Mouse (Mus musculus): ENCODE data around the gene Stk40. TPM values are rescaled to one million over a fixed set of nuclear protein-coding genes. Genes with fewer than 3 reads are reported as not detected.
A peak's percentile ranks its signal among the peaks of the same experiment; 100 is the strongest.
"Not testable (repeated sequence)": the region's sequence is repeated elsewhere in the genome, so short reads cannot be mapped to it uniquely, and the experiment has no call there.

Gene Stk40
- polyA plus RNA-seq, 1 experiment from 2014 or later = 22.7 TPM

DNA sequence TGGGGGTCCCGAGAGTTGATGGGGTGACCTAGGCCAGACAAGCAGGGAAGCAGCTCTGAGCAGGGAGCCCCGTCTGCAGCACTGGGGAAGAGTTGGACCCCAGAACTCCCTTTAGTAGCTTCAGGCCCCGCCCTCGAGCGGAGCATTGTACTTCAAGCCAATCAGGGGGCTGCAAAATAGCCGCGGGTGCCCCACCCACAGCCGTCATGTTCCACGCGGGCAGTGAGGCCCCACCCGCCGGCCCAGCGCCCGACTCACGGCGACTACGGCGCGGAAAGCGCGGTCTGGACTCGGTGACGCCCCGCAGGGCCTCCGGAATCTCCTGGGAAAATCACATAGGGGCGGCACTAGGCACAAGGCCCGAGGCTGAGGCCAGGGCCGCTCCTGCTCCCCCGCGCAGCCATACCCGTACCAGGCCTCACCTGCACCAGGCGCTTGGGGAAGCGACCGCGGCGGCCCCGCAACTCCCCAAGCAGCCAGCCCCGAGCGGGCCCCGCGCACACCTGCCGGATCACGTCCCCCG, 58.8 kb downstream of the Stk40 start:
- no peaks in the 10 kb centered on the region for H3K27me3 ChIP-seq (ENCODE audit: control insufficient read depth, insufficient read depth, low read length)
- ATAC-seq (replicated peaks; ENCODE audit: insufficient number of reproducible peaks, low FRiP score, low TSS enrichment, low read depth) (peak; percentile 84), DNase-seq (ENCODE audit: low spot score) (peak; percentile 86)
- H3K9me3 ChIP-seq (replicated peaks; ENCODE audit: control insufficient read depth, low read length) = no peaks in the 10 kb centered on the region
- H3K36me3 ChIP-seq (replicated peaks; ENCODE audit: control insufficient read depth, insufficient read depth, low read depth, low read length) = peaks cover 5% of the 10 kb centered on the region
- peak overlapping the region; percentile 99 for H3K4me2 ChIP-seq (ENCODE audit: low read depth, low read length)
- H3K4me3 ChIP-seq (ENCODE audit: low read depth, low read length) = peak overlapping the region; percentile 61
- peak overlapping the region; percentile 78 for H3K9ac ChIP-seq (replicated peaks; ENCODE audit: low read length)
- no peaks in the 10 kb centered on the region; the same call in 1 of the 2 replicates for H3K4me1 ChIP-seq (ENCODE audit: control insufficient read depth, insufficient read depth, low read length)
- WGBS = 1% methylated on average over 41 of the region's 44 CpGs
- 0 out of 2 replicates have a peak overlapping the region, but pooled peaks have one; percentile 35 for H3K27ac ChIP-seq (replicated peaks; ENCODE audit: low read depth, low read length)

DNA sequence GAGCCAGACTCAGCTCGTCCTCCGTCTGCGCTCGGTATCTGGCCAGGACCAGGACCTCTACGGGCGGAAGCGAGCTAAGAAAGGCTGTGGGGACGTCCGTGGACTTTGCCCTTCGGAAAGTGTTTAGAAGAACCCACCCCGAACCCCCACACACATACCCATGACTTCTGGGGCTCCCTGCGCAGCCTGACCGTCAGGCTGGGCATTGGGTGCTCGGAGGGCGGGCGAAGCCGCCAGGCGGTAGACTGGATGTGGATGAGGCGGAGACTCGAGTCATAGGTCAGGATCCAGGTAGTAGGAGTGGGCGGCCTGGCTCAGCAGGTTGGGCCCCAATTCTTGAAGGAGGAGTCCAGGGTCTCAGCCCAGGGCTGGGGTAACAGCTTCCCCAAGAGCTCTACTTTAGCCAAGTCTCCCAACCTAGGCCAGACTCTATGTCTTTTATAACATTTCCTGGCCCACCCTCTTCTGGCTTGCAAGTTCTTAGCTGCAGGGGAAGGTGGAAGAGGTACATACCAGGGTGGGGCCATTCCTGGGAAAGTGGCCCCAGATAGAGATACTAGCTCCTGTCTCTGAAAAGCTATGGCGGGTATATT, 59.4 kb downstream of the Stk40 start, which contains the start of gene Sh3d21:
Gene Sh3d21 (minus strand): TSS at position 425 of the 593 bp plus-strand sequence.
- Histone ChIP-seq H3K27ac (replicated peaks; ENCODE audit: low read depth, low read length) (0 out of 2 replicates have a peak within 1 kb of the TSS, but pooled peaks have one; percentile 35), H3K27me3 (ENCODE audit: control insufficient read depth, insufficient read depth, low read length) (no peaks in the 10 kb centered on the region), H3K9me3 (replicated peaks; ENCODE audit: control insufficient read depth, low read length) (no peaks in the 10 kb centered on the region), H3K4me3 (ENCODE audit: low read depth, low read length) (peak within 1 kb of the TSS; percentile 61), H3K4me1 (ENCODE audit: control insufficient read depth, insufficient read depth, low read length) (no peaks in the 10 kb centered on the region; the same call in 1 of the 2 replicates), H3K4me2 (ENCODE audit: low read depth, low read length) (peak within 1 kb of the TSS; percentile 99), H3K36me3 (replicated peaks; ENCODE audit: control insufficient read depth, insufficient read depth, low read depth, low read length) (peaks cover 5% of the 10 kb centered on the region), H3K9ac (replicated peaks; ENCODE audit: low read length) (peak within 1 kb of the TSS; percentile 78)
- WGBS = 9% methylated on average over 22 of the region's 22 CpGs
- ATAC-seq (replicated peaks; ENCODE audit: insufficient number of reproducible peaks, low FRiP score, low TSS enrichment, low read depth) = peak; percentile 48
- DNase-seq (ENCODE audit: low spot score) = peak; percentile 12

DNA sequence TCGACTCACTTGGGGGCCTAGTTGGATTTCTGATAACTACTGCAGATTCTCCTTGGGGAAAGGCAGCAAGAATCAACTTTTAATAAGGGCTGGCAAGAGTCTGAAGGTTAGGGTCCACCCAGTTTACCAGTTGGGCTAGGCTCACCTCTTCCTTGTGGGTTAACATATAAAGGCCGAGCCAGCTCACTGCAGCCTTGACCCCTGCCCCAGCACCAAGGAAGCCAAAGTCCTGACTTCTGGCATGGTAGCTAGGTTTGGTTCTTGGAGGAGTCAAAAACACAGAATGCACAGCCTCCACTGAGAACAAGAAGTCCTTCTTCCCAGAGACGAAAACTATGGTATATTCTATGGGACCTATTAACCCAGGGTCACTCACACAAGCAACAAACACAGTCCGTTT, 59.9 kb downstream of the Stk40 start:
- H3K4me2 ChIP-seq (ENCODE audit: low read depth, low read length) = peak overlapping the region; percentile 99
- H3K27me3 ChIP-seq (ENCODE audit: control insufficient read depth, insufficient read depth, low read length) = no peaks in the 10 kb centered on the region
- DNase-seq (ENCODE audit: low spot score) = no peak
- H3K4me1 ChIP-seq (ENCODE audit: control insufficient read depth, insufficient read depth, low read length) = no peaks in the 10 kb centered on the region; the same call in 1 of the 2 replicates
- WGBS = 45% methylated on average over 4 of the region's 4 CpGs
- H3K9ac ChIP-seq (replicated peaks; ENCODE audit: low read length) = no peak overlapping the region
- ATAC-seq (replicated peaks; ENCODE audit: insufficient number of reproducible peaks, low FRiP score, low TSS enrichment, low read depth) = no peak
- H3K36me3 ChIP-seq (replicated peaks; ENCODE audit: control insufficient read depth, insufficient read depth, low read depth, low read length) = peaks cover 5% of the 10 kb centered on the region
- no peak overlapping the region for H3K4me3 ChIP-seq (ENCODE audit: low read depth, low read length)
- H3K27ac ChIP-seq (replicated peaks; ENCODE audit: low read depth, low read length) = no peak overlapping the region
- H3K9me3 ChIP-seq (replicated peaks; ENCODE audit: control insufficient read depth, low read length) = no peaks in the 10 kb centered on the region

DNA sequence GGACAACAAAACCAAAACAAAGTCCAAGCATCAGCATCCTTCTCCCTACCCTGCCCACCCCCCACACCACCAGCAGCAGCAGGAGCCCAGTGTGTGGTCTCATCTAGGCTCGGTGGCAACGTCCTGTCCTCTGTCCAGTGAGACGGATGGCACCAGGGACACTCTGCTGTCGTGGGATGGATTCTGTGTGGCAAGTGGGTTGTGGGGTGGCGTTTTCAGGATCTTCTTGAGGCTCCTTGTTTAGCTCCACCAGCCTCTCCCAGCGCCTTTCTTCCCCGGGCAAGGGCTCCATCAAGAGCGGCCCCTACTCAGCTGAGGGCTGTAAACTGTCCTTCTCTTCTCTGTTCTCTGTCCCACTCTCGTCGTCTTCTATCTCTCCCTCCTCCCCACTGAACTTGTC, 61.3 kb downstream of the Stk40 start:
- not testable (repeated sequence) for H3K4me2 ChIP-seq (ENCODE audit: low read depth, low read length); H3K27me3 ChIP-seq (ENCODE audit: control insufficient read depth, insufficient read depth, low read length); H3K4me1 ChIP-seq (ENCODE audit: control insufficient read depth, insufficient read depth, low read length); H3K4me3 ChIP-seq (ENCODE audit: low read depth, low read length); DNase-seq (ENCODE audit: low spot score); ATAC-seq (replicated peaks; ENCODE audit: insufficient number of reproducible peaks, low FRiP score, low TSS enrichment, low read depth); H3K27ac ChIP-seq (replicated peaks; ENCODE audit: low read depth, low read length); H3K9me3 ChIP-seq (replicated peaks; ENCODE audit: control insufficient read depth, low read length); H3K9ac ChIP-seq (replicated peaks; ENCODE audit: low read length)
- peaks cover 15% of the 10 kb centered on the region for H3K36me3 ChIP-seq (replicated peaks; ENCODE audit: control insufficient read depth, insufficient read depth, low read depth, low read length)
- WGBS = 75% methylated on average over 8 of the region's 10 CpGs

DNA sequence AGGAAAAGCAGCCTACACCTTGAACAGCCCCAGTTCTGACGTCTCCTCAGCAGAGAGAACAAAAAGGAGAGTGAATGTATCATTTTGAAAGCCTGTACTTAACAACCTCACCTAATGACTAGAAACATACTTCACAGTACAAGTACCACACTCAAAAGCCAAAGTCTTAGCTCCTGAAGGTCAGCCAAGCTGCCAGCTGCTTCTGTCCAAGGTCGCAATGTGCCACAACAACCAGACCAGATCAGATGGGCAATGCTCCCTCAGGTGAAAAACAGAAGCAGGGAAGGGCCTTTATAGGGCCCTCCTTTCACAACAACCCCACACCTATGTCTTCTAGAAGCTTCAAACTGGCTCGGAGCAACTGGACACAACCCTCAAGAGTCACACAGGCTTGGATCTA, 62.3 kb downstream of the Stk40 start:
- no peak overlapping the region for H3K27ac ChIP-seq (replicated peaks; ENCODE audit: low read depth, low read length)
- WGBS = 77% methylated on average over 3 of the region's 3 CpGs
- ATAC-seq (replicated peaks; ENCODE audit: insufficient number of reproducible peaks, low FRiP score, low TSS enrichment, low read depth) = no peak
- DNase-seq (ENCODE audit: low spot score) = no peak
- H3K36me3 ChIP-seq (replicated peaks; ENCODE audit: control insufficient read depth, insufficient read depth, low read depth, low read length) = peaks cover 15% of the 10 kb centered on the region
- H3K4me1 ChIP-seq (ENCODE audit: control insufficient read depth, insufficient read depth, low read length) = no peaks in the 10 kb centered on the region; the same call in 1 of the 2 replicates
- H3K4me3 ChIP-seq (ENCODE audit: low read depth, low read length) = no peak overlapping the region
- H3K9ac ChIP-seq (replicated peaks; ENCODE audit: low read length) = no peak overlapping the region
- no peaks in the 10 kb centered on the region for H3K9me3 ChIP-seq (replicated peaks; ENCODE audit: control insufficient read depth, low read length)
- no peaks in the 10 kb centered on the region for H3K27me3 ChIP-seq (ENCODE audit: control insufficient read depth, insufficient read depth, low read length)
- no peak overlapping the region for H3K4me2 ChIP-seq (ENCODE audit: low read depth, low read length)

DNA sequence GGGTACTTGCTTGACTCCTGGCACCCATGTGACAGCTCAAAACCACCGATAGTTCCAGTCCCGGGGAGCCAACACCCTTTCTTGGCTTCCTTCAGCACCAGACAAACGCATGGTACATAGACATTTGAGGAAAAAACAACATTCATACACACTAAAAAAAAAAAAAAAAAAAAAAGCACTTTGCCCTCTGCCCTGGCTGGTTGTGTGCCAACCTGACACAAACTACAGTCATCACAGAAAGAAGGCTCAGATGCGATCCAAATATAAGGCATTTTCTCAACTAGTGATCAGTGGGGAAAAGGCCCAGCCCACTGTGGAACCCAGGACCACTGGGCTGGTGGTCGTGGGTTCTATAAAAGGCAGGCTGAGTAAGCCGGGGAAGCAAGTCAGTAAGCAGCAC, 65.1 kb downstream of the Stk40 start:
- H3K4me2 ChIP-seq (ENCODE audit: low read depth, low read length) = no peak overlapping the region
- H3K4me3 ChIP-seq (ENCODE audit: low read depth, low read length) = no peak overlapping the region
- H3K9me3 ChIP-seq (replicated peaks; ENCODE audit: control insufficient read depth, low read length) = no peaks in the 10 kb centered on the region
- ATAC-seq (replicated peaks; ENCODE audit: insufficient number of reproducible peaks, low FRiP score, low TSS enrichment, low read depth) (no peak), DNase-seq (ENCODE audit: low spot score) (no peak)
- H3K27ac ChIP-seq (replicated peaks; ENCODE audit: low read depth, low read length) = no peak overlapping the region
- H3K4me1 ChIP-seq (ENCODE audit: control insufficient read depth, insufficient read depth, low read length) = no peaks in the 10 kb centered on the region
- 93% methylated on average over 6 of the region's 6 CpGs for WGBS
- H3K9ac ChIP-seq (replicated peaks; ENCODE audit: low read length) = no peak overlapping the region
- no peaks in the 10 kb centered on the region for H3K27me3 ChIP-seq (ENCODE audit: control insufficient read depth, insufficient read depth, low read length)
- H3K36me3 ChIP-seq (replicated peaks; ENCODE audit: control insufficient read depth, insufficient read depth, low read depth, low read length) = peaks cover 19% of the 10 kb centered on the region

DNA sequence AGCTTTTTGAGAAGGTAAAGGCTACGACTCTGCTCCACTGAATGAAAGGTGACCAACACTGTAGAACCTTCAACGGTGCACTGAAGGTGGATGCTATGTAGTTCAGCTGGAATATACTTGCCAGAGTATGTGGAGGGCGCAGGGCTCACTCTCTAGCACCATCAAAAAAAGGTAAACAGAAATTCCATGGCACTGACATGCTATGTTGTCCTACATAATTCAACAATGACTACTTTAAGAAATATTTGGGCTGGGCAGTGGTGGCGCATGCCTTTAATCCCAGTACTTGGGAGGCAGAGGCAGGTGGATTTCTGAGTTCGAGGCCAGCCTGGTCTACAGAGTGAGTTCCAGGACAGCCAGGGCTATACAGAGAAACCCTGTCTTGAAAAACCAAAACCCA, 67.0 kb downstream of the Stk40 start:
- peaks cover 19% of the 10 kb centered on the region for H3K36me3 ChIP-seq (replicated peaks; ENCODE audit: control insufficient read depth, insufficient read depth, low read depth, low read length)
- H3K4me3 ChIP-seq (ENCODE audit: low read depth, low read length); H3K9me3 ChIP-seq (replicated peaks; ENCODE audit: control insufficient read depth, low read length); DNase-seq (ENCODE audit: low spot score); H3K27ac ChIP-seq (replicated peaks; ENCODE audit: low read depth, low read length); H3K9ac ChIP-seq (replicated peaks; ENCODE audit: low read length); H3K27me3 ChIP-seq (ENCODE audit: control insufficient read depth, insufficient read depth, low read length); ATAC-seq (replicated peaks; ENCODE audit: insufficient number of reproducible peaks, low FRiP score, low TSS enrichment, low read depth); H3K4me2 ChIP-seq (ENCODE audit: low read depth, low read length); H3K4me1 ChIP-seq (ENCODE audit: control insufficient read depth, insufficient read depth, low read length): not testable (repeated sequence)
- WGBS = 97% methylated on average over 5 of the region's 5 CpGs

DNA sequence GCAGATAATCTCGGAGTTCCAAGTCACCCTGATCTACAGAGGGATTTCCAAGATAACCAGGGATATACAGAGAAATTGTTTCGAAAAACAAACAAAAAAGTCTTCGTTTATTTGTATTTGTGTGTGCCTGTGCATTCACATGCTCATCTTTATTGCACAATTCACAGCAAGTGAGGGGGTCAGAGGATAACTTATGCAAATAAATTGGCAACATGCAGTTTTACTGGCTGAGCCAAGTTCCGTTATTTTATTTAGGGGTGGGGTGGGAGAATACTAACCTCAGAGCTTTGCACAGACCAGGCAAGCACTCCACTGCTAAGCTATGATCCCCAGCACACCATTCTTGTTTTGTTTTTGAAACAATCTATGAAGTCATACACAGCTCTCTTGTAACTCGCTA, 70.0 kb downstream of the Stk40 start:
- peaks cover 21% of the 10 kb centered on the region for H3K36me3 ChIP-seq (replicated peaks; ENCODE audit: control insufficient read depth, insufficient read depth, low read depth, low read length)
- H3K27me3 ChIP-seq (ENCODE audit: control insufficient read depth, insufficient read depth, low read length) = no peaks in the 10 kb centered on the region
- H3K4me3 ChIP-seq (ENCODE audit: low read depth, low read length) = no peak overlapping the region
- WGBS = 91% methylated on average over 5 of the region's 5 CpGs
- no peak overlapping the region for H3K9ac ChIP-seq (replicated peaks; ENCODE audit: low read length)
- no peak overlapping the region for H3K27ac ChIP-seq (replicated peaks; ENCODE audit: low read depth, low read length)
- no peak for ATAC-seq (replicated peaks; ENCODE audit: insufficient number of reproducible peaks, low FRiP score, low TSS enrichment, low read depth)
- no peak overlapping the region for H3K4me2 ChIP-seq (ENCODE audit: low read depth, low read length)
- no peaks in the 10 kb centered on the region for H3K9me3 ChIP-seq (replicated peaks; ENCODE audit: control insufficient read depth, low read length)
- DNase-seq (ENCODE audit: low spot score) = no peak
- H3K4me1 ChIP-seq (ENCODE audit: control insufficient read depth, insufficient read depth, low read length) = no peaks in the 10 kb centered on the region
